ENCODE assay signal across 9 mouse cellular contexts in genomic region chr2:106195170-106195569, GRCm38 (mm10).
DNase-seq lines count a peak whose midpoint lies in the region; ATAC-seq and TF ChIP-seq lines count a peak whose summit lies in the region.
"Had no signal": no experiment of that assay in that cellular context is flagged by ENCODE, and none has a peak within 500 bp of the region (broad histone marks: within the 10 kb centered on the region; RNA-seq: fewer than 3 reads in every experiment).

No protein-coding gene starts in this region.

- H3K9me3 ChIP-seq in forebrain, embryonic 11.5 days (ENCODE audit: control insufficient read depth, low read length) = no peaks in the 10 kb centered on the region
- H3K9me3 ChIP-seq in limb, embryonic 14.5 days (ENCODE audit: control insufficient read depth, low read length) = 0 out of 2 replicates have a peak, but pooled peaks cover 2% of the 10 kb centered on the region

- H3K4me3 ChIP-seq in forebrain, embryonic 11.5 days (ENCODE audit: low read depth, low read length) = no peak overlapping the region; the same call in 1 of the 2 replicates
- H3K4me3 ChIP-seq in limb, embryonic 14.5 days (replicated peaks; ENCODE audit: low read length) = 0 out of 2 replicates have a peak overlapping the region, but pooled peaks have one; percentile 33
- H3K4me3 ChIP-seq in layer of hippocampus, adult 2 months = no peak overlapping the region

- peak; percentile 53 for ATAC-seq in forebrain, embryonic 11.5 days (replicated peaks; ENCODE audit: low FRiP score)
- ATAC-seq in limb, embryonic 14.5 days (ENCODE audit: low FRiP score, low read depth) = no peak

- H3K27me3 ChIP-seq in forebrain, embryonic 11.5 days (ENCODE audit: control insufficient read depth, insufficient read depth, low read length) = no peaks in the 10 kb centered on the region
- H3K27me3 ChIP-seq in limb, embryonic 14.5 days (ENCODE audit: control insufficient read depth, insufficient read depth, low read length) = no peaks in the 10 kb centered on the region

- peaks cover 2% of the 10 kb centered on the region; the same call in 1 of the 2 replicates for H3K4me1 ChIP-seq in forebrain, embryonic 11.5 days (replicated peaks; ENCODE audit: control insufficient read depth, insufficient read depth, low read length)
- H3K4me1 ChIP-seq in limb, embryonic 14.5 days (ENCODE audit: control insufficient read depth, insufficient read depth, low read length) = peaks cover 10% of the 10 kb centered on the region; the same call in 1 of the 2 replicates

- no peak for TF ChIP-seq POLR2A in limb, embryonic 14.5 days (IDR thresholded peaks at IDR 0.05; ENCODE audit: borderline replicate concordance, extremely low read depth, insufficient read depth, insufficient read length)

- whole genome bisulfite sequencing in forebrain, embryonic 11.5 days = 4% methylated on average over 7 of the region's 7 CpGs
- 7% methylated on average over 7 of the region's 7 CpGs for whole genome bisulfite sequencing in limb, embryonic 14.5 days

- DNase-seq in Muller cell, postnatal 12 days (ENCODE audit: inconsistent ontology term) = peak; percentile 79
- DNase-seq in cerebellum, adult 9-11 months = peak; percentile 93
- peak; percentile 76 for DNase-seq in forebrain, embryonic 11.5 days (ENCODE audit: low spot score)
- no peak for DNase-seq in limb, embryonic 14.5 days (ENCODE audit: low spot score)
- no peak for DNase-seq in thymus, postnatal 36 days
- DNase-seq in layer of hippocampus, adult 2 months (ENCODE audit: low spot score in 2 of 2) = no peak
- DNase-seq in thymus, adult 18-20 months = no peak
- DNase-seq in heart, postnatal 4 days = no peak
- DNase-seq: lung, adult 2 months had no signal

- no peak for TF ChIP-seq CTCF in layer of hippocampus, adult 2 months (conservative IDR thresholded peaks at IDR 0.05)

- no peaks in the 10 kb centered on the region for H3K36me3 ChIP-seq in forebrain, embryonic 11.5 days (ENCODE audit: control insufficient read depth, insufficient read depth, low read length)
- no peaks in the 10 kb centered on the region for H3K36me3 ChIP-seq in limb, embryonic 14.5 days (ENCODE audit: control insufficient read depth, insufficient read depth, low read length)

- no peak overlapping the region for H3K9ac ChIP-seq in forebrain, embryonic 11.5 days (ENCODE audit: low read length)
- H3K9ac ChIP-seq in limb, embryonic 14.5 days (ENCODE audit: low read depth, low read length, severe bottlenecking) = no peak overlapping the region

- H3K4me2 ChIP-seq in forebrain, embryonic 11.5 days (ENCODE audit: low read depth, low read length, severe bottlenecking) = peak overlapping the region; percentile 34; the same call in 1 of the 2 replicates
- peak overlapping the region; percentile 64 for H3K4me2 ChIP-seq in limb, embryonic 14.5 days (replicated peaks; ENCODE audit: low read depth, low read length, severe bottlenecking)

- H3K27ac ChIP-seq in forebrain, embryonic 11.5 days (ENCODE audit: low read depth, low read length) = no peak overlapping the region
- no peak overlapping the region for H3K27ac ChIP-seq in limb, embryonic 14.5 days (replicated peaks; ENCODE audit: low read depth, low read length)
- H3K27ac ChIP-seq in layer of hippocampus, adult 2 months = no peak overlapping the region

Comparison
In these comparisons a context has a peak if more than half of its experiments do, and no peak if none do; other contexts are left out.
1. DNase-seq: peak in Muller cell, postnatal 12 days (single experiment), cerebellum, adult 9-11 months (single experiment) and forebrain, embryonic 11.5 days (single experiment); none in limb, embryonic 14.5 days (single experiment), thymus, postnatal 36 days (0 of 2), layer of hippocampus, adult 2 months (0 of 2), thymus, adult 18-20 months (0 of 2) and heart, postnatal 4 days (single experiment).